Mouse (Mus musculus) left cerebral cortex, postnatal 36 days (tissue): ENCODE data around the gene Gsk3a. TPM values are rescaled to one million over a fixed set of nuclear protein-coding genes. Genes with fewer than 3 reads are reported as not detected.

Experiments
- DNase-seq, 2 experiments: peaks; one replicate each; pipeline ENCODE4 v3.0.0; 2021 to 2022; ENCODE audit warnings: low spot score in 2 of 2, mixed read lengths in 1 of 2
- intact Hi-C: fragments of 180-260 bp; cut with DNase I; formaldehyde crosslinking; loops from one replicate; pipeline ENCODE4 v1.15.1; 2025
- total RNA-seq, 2 experiments: library from RNA; stranded (reverse); gene quantifications; 2 replicates each; pipeline ENCODE4 v1.2.3; 2021

Gene Gsk3a
- total RNA-seq, 2 experiments from 2014 or later: 206 to 237 TPM

GRCm38 (mm10) chr7:25205355-25206093, 32.1 kb downstream of the Gsk3a start:
- intact Hi-C loops: no loop called here
- DNase-seq: no peak

- no peak for DNase-seq
- intact Hi-C loops: no loop called here
Measured at GRCm38 (mm10) chr7:25203624-25204023, 34.0 kb downstream of the Gsk3a start.

GRCm38 (mm10) chr7:25197384-25198018, 40.1 kb downstream of the Gsk3a start:
- no peak for DNase-seq
- intact Hi-C loops: no loop called here

GRCm38 (mm10) chr7:25196107-25196506, 41.5 kb downstream of the Gsk3a start:
- DNase-seq: no peak
- intact Hi-C loops: no loop called here

GRCm38 (mm10) chr7:25195148-25195547, 42.5 kb downstream of the Gsk3a start:
- no peak for DNase-seq
- intact Hi-C loops: no loop called here

GRCm38 (mm10) chr7:25192110-25192509, 45.5 kb downstream of the Gsk3a start:
- no peak for DNase-seq
- intact Hi-C loops: no loop called here

- no peak for DNase-seq
- intact Hi-C loops: no loop called here
Measured at GRCm38 (mm10) chr7:25190806-25191205, 46.8 kb downstream of the Gsk3a start.

- peak; percentile 85 to 86 for DNase-seq
- intact Hi-C loops: loop anchor here (1.0 to 10.0 kb wide), 2 partner anchors 55 to 83 kb away; no protein-coding TSS in a partner anchor
Measured at GRCm38 (mm10) chr7:25187662-25188650, 49.7 kb downstream of the Gsk3a start.

GRCm38 (mm10) chr7:25184091-25184490, 53.6 kb downstream of the Gsk3a start:
- no peak for DNase-seq
- intact Hi-C loops: loop anchor here (10.0 kb wide), 1 partner anchor 79 kb away; no protein-coding TSS in a partner anchor

GRCm38 (mm10) chr7:25181814-25182213, 55.8 kb downstream of the Gsk3a start:
- intact Hi-C loops: loop anchor here (10.0 kb wide), 1 partner anchor 77 kb away; no protein-coding TSS in a partner anchor
- no peak for DNase-seq

- DNase-seq: peak in 1 of 2 experiments; percentile 23
- intact Hi-C loops: loop anchor here (10.0 kb wide), 1 partner anchor 77 kb away; no protein-coding TSS in a partner anchor
Measured at GRCm38 (mm10) chr7:25181331-25181790, 56.3 kb downstream of the Gsk3a start.

- DNase-seq: no peak
- intact Hi-C loops: loop anchor here (10.0 kb wide), 1 partner anchor 76 kb away; no protein-coding TSS in a partner anchor
Measured at GRCm38 (mm10) chr7:25180512-25180911, 57.1 kb downstream of the Gsk3a start.

GRCm38 (mm10) chr7:25179606-25180161, 58.0 kb downstream of the Gsk3a start, which contains the start of gene Pou2f2:
Pou2f2 (minus strand) TSS chr7:25179726.
- peak; percentile 87 to 93 for DNase-seq
- intact Hi-C loops: loop anchor here (2.0 to 10.0 kb wide), 2 partner anchors 75 to 99 kb away; no protein-coding TSS in a partner anchor

GRCm38 (mm10) chr7:25178787-25179605, 58.7 kb downstream of the Gsk3a start:
- peak; percentile 48 to 56 for DNase-seq
- intact Hi-C loops: loop anchor here (2.0 kb wide), 1 partner anchor 100 kb away; no protein-coding TSS in a partner anchor

GRCm38 (mm10) chr7:25178317-25178716, 59.3 kb downstream of the Gsk3a start:
- peak; percentile 47 to 51 for DNase-seq
- intact Hi-C loops: loop anchor here (2.0 kb wide), 1 partner anchor 100 kb away; no protein-coding TSS in a partner anchor
